ENCODE assay signal across 8 mouse cellular contexts in the genomic region with DNA sequence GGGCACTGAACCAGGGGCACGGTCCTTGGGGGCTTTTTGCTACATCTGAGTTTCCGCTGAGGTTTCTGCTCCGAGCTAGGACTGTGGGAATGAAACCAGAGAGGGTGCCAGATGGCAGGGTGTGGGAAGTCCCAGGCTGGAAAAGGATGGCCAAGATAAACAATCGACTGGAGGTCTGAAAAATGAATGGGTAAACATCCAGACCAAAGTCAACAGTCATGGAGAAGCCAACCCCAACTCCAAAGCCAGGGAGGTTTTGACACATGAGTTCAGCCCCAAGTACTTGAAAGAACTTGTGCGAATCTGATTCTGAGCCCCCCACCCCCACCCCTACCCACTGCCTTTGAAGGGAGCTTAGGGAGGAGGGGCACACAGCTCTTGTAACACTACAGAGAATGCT. TPM values are rescaled to one million over a fixed set of nuclear protein-coding genes. Genes with fewer than 3 reads are reported as not detected.
DNase-seq lines count a peak whose midpoint lies in the region; ATAC-seq and TF ChIP-seq lines count a peak whose summit lies in the region.

No protein-coding gene starts in this region.

- WGBS in intestine, embryonic 14.5 days, result 28% methylated on average over 5 of the region's 5 CpGs
- 45% methylated on average over 5 of the region's 5 CpGs for WGBS in intestine, postnatal 0 days
- WGBS in midbrain, embryonic 14.5 days, result 71% methylated on average over 5 of the region's 5 CpGs

- H3K4me1 ChIP-seq in intestine, embryonic 14.5 days (replicated peaks; ENCODE audit: control insufficient read depth, insufficient read depth, low read length), result peaks cover 26% of the 10 kb centered on the region
- H3K4me1 ChIP-seq in intestine, postnatal 0 days (replicated peaks; ENCODE audit: control insufficient read depth, insufficient read depth, low read length), result peaks cover 7% of the 10 kb centered on the region
- H3K4me1 ChIP-seq in midbrain, embryonic 14.5 days (ENCODE audit: control insufficient read depth, insufficient read depth, low read length), result 0 out of 2 replicates have a peak, but pooled peaks cover 6% of the 10 kb centered on the region

- no peak for ATAC-seq in intestine, embryonic 14.5 days (replicated peaks; ENCODE audit: low FRiP score, low TSS enrichment, low read depth)
- no peak for ATAC-seq in intestine, postnatal 0 days
- no peak for ATAC-seq in midbrain, embryonic 14.5 days (ENCODE audit: low FRiP score, low TSS enrichment)

- peak overlapping the region; percentile 43; the same call in 1 of the 2 replicates for H3K27ac ChIP-seq in intestine, embryonic 14.5 days (ENCODE audit: low read depth)
- no peak overlapping the region for H3K27ac ChIP-seq in intestine, postnatal 0 days (ENCODE audit: low read depth, low read length)
- H3K27ac ChIP-seq in midbrain, embryonic 14.5 days (replicated peaks; ENCODE audit: low read depth, low read length), result no peak overlapping the region

- no peak overlapping the region for H3K9ac ChIP-seq in intestine, embryonic 14.5 days (ENCODE audit: low read length)
- no peak overlapping the region for H3K9ac ChIP-seq in intestine, postnatal 0 days (ENCODE audit: low read depth, low read length)
- no peak overlapping the region for H3K9ac ChIP-seq in midbrain, embryonic 14.5 days (replicated peaks; ENCODE audit: low read length)

- no peaks in the 10 kb centered on the region for H3K27me3 ChIP-seq in intestine, embryonic 14.5 days (replicated peaks; ENCODE audit: control insufficient read depth, insufficient read depth, low read length)
- H3K27me3 ChIP-seq in intestine, postnatal 0 days (replicated peaks; ENCODE audit: control insufficient read depth, insufficient read depth, low read length), result no peaks in the 10 kb centered on the region
- no peaks in the 10 kb centered on the region for H3K27me3 ChIP-seq in midbrain, embryonic 14.5 days (ENCODE audit: control insufficient read depth, insufficient read depth, low read length)

- no peak for TF ChIP-seq CTCF in intestine, postnatal 0 days (IDR thresholded peaks at IDR 0.05; ENCODE audit: low read depth)

- intact Hi-C loops in heart, postnatal 14 days (cut with DNase I), result no loop called here

- no peaks in the 10 kb centered on the region for H3K36me3 ChIP-seq in intestine, embryonic 14.5 days (ENCODE audit: control insufficient read depth, insufficient read depth, low read length)
- H3K36me3 ChIP-seq in intestine, postnatal 0 days (ENCODE audit: control insufficient read depth, insufficient read depth), result no peaks in the 10 kb centered on the region
- H3K36me3 ChIP-seq in midbrain, embryonic 14.5 days (ENCODE audit: control insufficient read depth, insufficient read depth, low read length), result no peaks in the 10 kb centered on the region

- peaks cover 6% of the 10 kb centered on the region; the same call in 1 of the 2 replicates for H3K9me3 ChIP-seq in intestine, embryonic 14.5 days (ENCODE audit: control insufficient read depth, low read length)
- no peaks in the 10 kb centered on the region for H3K9me3 ChIP-seq in intestine, postnatal 0 days (ENCODE audit: control insufficient read depth)
- H3K9me3 ChIP-seq in midbrain, embryonic 14.5 days (ENCODE audit: control insufficient read depth, low read length), result no peaks in the 10 kb centered on the region

- H3K4me3 ChIP-seq in intestine, embryonic 14.5 days (ENCODE audit: low read depth, low read length), result no peak overlapping the region
- H3K4me3 ChIP-seq in intestine, postnatal 0 days (ENCODE audit: low read depth, low read length), result no peak overlapping the region
- no peak overlapping the region for H3K4me3 ChIP-seq in midbrain, embryonic 14.5 days (replicated peaks; ENCODE audit: low read depth, low read length)

- peak; percentile 49 for DNase-seq in intestine, embryonic 14.5 days (ENCODE audit: low spot score)
- peak; percentile 69 to 77 for DNase-seq in cerebellum, postnatal 14 days
- DNase-seq in heart, postnatal 14 days, result peak; percentile 35 to 59
- peak; percentile 85 for DNase-seq in lung, postnatal 10 days
- DNase-seq in right cerebral cortex, adult 2 months (ENCODE audit: low spot score in 2 of 2), result no peak
- DNase-seq in midbrain, embryonic 14.5 days, result no peak
- DNase-seq in ovary, postnatal 36 days (ENCODE audit: low spot score), result no peak

- H3K4me2 ChIP-seq in intestine, embryonic 14.5 days (ENCODE audit: low read length), result no peak overlapping the region
- no peak overlapping the region for H3K4me2 ChIP-seq in intestine, postnatal 0 days (replicated peaks; ENCODE audit: low read depth)
- H3K4me2 ChIP-seq in midbrain, embryonic 14.5 days (ENCODE audit: low read length), result no peak overlapping the region

RNA-seq across cellular contexts. Expression of a gene that starts 44.7 kb away (rescaled TPM):
- 185 and 189 TPM in 2 replicates for polyA plus RNA-seq in intestine, embryonic 14.5 days (2014; fragmentation: Nextera tagmentation; extraction: Ambion mirVana)
- 333 and 357 TPM in 2 replicates for polyA plus RNA-seq in intestine, postnatal 0 days (2015; fragmentation: Nextera tagmentation; extraction: Ambion mirVana)
- total RNA-seq in heart, postnatal 14 days (2021), result 100 to 1,000 TPM in 1 of 2 experiments, 10 to 100 TPM in 1; 93.8 to 105 TPM
- polyA plus RNA-seq in midbrain, embryonic 14.5 days (2014; fragmentation: Nextera tagmentation; extraction: Ambion mirVana), result 135 and 136 TPM in 2 replicates

RNA-seq across cellular contexts. Expression of a gene that starts 55.5 kb away (rescaled TPM):
- polyA plus RNA-seq in intestine, embryonic 14.5 days (2014; fragmentation: Nextera tagmentation; extraction: Ambion mirVana), result 115 and 120 TPM in 2 replicates
- 46.8 and 50.9 TPM in 2 replicates for polyA plus RNA-seq in intestine, postnatal 0 days (2015; fragmentation: Nextera tagmentation; extraction: Ambion mirVana)
- 10 to 100 TPM; 63.4 to 65.2 TPM for total RNA-seq in heart, postnatal 14 days (2021)
- polyA plus RNA-seq in midbrain, embryonic 14.5 days (2014; fragmentation: Nextera tagmentation; extraction: Ambion mirVana), result 14.8 and 28.6 TPM in 2 replicates

Comparison
In these comparisons a context has a peak if more than half of its experiments do, and no peak if none do; other contexts are left out.
1. DNase-seq: peak in intestine, embryonic 14.5 days (single experiment), cerebellum, postnatal 14 days (2 of 2), heart, postnatal 14 days (2 of 2) and lung, postnatal 10 days (single experiment); none in right cerebral cortex, adult 2 months (0 of 2), midbrain, embryonic 14.5 days (single experiment) and ovary, postnatal 36 days (single experiment).